Mouse (Mus musculus) spleen, adult 2 months (tissue): ENCODE measurements around the gene Cdc42.

Experiments used
- CTCF ChIP-seq: fragments of 200-500 bp; IDR thresholded peaks from 2 replicates; pipeline ENCODE4 v1.5.1; 2011; ENCODE audit warnings: mild to moderate bottlenecking, inconsistent platforms; ENCODE audit not compliant: insufficient read depth, insufficient read length, insufficient replicate concordance; ENCODE audit errors: extremely low read depth
- POLR2A ChIP-seq: fragments of 200-500 bp; IDR thresholded peaks from 2 replicates; pipeline ENCODE4 v1.6.1; 2011; ENCODE audit warnings: low read depth, low read length, inconsistent platforms

- TF ChIP-seq CTCF = no peak
- TF ChIP-seq POLR2A = no peak
Measured at GRCm38 (mm10) chr4:137279346-137279745, 78.2 kb downstream of the Cdc42 start.
